Mouse (Mus musculus) ES-E14 (cell line): ENCODE measurements around the gene Asic3.

Experiments
- CHD2 ChIP-seq: IDR thresholded peaks from 2 replicates; pipeline ENCODE4 v1.6.1; 2014; ENCODE audit warnings: mild to moderate bottlenecking, low read depth, low read length, inconsistent platforms
- MAFK ChIP-seq: IDR thresholded peaks from 2 replicates; pipeline ENCODE4 v1.6.1; 2014; ENCODE audit warnings: mild to moderate bottlenecking, low read depth, low read length, inconsistent platforms; ENCODE audit not compliant: insufficient read depth
- ZNF384 ChIP-seq: IDR thresholded peaks from 2 replicates; pipeline ENCODE4 v1.6.1; 2012; ENCODE audit warnings: low read depth, low read length, inconsistent platforms

DNA sequence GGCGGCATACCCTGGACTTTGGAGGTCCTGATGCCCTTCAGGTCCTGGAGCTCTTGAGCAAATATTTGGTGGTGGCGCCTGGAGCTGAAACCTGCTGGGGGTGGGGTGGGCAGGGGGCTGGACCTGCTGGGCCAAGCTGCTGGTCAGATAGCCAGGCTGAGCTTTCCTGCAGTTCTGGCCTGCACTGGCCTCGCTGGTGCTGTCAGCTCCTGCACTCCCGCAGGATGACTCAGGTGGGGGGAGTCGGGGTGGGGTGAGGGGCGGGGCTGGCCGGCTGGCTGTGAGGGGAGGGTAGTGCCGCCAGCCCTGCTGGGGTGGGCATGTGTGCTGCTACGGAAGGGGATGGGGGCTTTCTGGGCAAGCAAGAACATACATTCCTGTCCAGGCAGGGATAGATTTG, 15.4 kb downstream of the Asic3 start:
- no peak for TF ChIP-seq MAFK
- TF ChIP-seq CHD2 = no peak
- no peak for TF ChIP-seq ZNF384
